Mouse (Mus musculus) MEL-GATA-1-ER (cell line): ENCODE data around the gene Atp6v1a.

ENCODE experiments used
- DNase-seq: peaks from one replicate; pipeline ENCODE4 v3.0.0-alpha.2; 2012; ENCODE audit warnings: low read depth; ENCODE audit errors: extremely low read depth

Atp6v1a gene

GRCm38 (mm10) chr16:44061341-44061740 is 78.2 kb downstream of the Atp6v1a start:
- DNase-seq, result no peak

GRCm38 (mm10) chr16:44060604-44061286 is 78.8 kb downstream of the Atp6v1a start:
- no peak for DNase-seq

DNA sequence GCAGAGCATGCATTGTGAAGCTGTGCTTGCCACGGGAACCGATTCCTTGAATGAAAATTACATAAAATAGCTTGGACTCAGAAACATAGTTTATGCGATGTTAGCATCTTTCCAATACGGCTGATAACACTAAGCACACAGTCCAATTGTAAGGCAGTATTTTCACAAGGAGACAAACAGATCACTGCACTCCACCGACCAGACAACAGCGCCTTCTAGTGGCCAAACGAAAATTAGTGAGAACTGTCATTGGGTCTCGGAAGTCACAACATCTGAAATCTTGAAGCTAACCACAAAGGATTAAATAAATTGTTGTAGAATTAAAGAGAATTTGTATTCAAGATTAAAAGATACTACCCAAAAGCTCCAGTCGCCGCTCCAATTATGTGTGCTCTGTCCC is 80.8 kb downstream of the Atp6v1a start:
- DNase-seq, result peak; percentile 51

DNA sequence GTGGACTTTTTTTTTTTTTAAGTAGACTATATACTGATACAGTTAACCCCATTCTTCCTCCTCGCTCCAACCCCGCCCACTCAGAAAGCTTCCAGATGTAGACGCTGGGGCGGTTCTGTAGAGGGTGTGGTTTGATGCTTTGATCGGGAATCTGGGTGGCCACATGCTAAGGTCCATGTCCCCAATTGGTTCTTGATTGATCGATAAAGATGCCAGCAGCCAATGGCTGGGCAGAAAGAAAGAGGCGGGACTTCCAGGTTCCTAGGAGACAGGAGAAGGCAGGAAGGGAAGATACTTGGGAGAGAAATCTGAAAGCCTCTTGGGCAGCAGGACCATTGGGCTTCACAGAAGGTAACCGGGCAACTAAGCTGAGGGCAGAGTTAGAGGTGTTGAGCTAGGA is 83.7 kb downstream of the Atp6v1a start:
- DNase-seq, result no peak

DNA sequence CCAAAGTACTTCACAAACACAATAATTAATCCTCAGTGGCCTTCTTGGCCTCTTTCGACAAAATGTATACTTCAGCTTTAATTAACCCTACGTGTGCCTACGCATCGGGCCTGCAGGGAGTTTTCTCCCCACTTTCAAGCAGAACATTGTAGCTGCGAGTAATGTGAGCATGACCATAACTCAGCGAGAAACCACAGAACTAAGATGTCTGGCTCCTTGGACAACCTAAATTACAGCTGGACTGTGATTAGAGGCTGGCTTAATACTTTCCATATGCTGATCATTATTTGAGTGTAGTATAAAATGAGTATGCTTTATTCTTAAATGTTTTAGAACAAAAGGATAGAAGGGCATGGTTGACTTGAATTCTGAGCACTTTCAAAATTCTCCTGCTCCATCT is 86.2 kb downstream of the Atp6v1a start:
- DNase-seq, result no peak

- no peak for DNase-seq
Observed at GRCm38 (mm10) chr16:44052390-44052789, 87.1 kb downstream of the Atp6v1a start.

GRCm38 (mm10) chr16:44050139-44050538 is 89.4 kb downstream of the Atp6v1a start:
- DNase-seq, result no peak

DNA sequence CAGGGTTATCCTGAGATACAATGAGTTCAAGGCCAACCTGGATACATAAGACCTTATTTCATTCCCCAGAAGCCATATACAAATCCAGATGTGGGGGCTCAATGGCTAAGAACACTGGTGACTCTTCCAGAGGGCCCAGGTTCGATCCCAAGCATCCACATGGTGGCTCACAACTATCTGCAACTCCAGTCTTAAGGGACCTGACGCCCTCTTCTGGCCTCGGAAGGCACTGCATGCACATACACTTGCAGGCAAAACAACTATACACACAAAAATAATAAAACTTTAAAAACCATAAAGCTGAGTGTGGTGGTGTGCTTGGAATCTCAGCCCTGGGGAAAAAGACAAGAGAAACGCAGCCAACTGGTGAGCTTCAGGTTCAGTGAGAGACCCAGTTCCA is 100.4 kb downstream of the Atp6v1a start:
- DNase-seq, result no peak
